Comparison of ENCODE assay signal across 19 mouse cellular contexts in the genomic region with DNA sequence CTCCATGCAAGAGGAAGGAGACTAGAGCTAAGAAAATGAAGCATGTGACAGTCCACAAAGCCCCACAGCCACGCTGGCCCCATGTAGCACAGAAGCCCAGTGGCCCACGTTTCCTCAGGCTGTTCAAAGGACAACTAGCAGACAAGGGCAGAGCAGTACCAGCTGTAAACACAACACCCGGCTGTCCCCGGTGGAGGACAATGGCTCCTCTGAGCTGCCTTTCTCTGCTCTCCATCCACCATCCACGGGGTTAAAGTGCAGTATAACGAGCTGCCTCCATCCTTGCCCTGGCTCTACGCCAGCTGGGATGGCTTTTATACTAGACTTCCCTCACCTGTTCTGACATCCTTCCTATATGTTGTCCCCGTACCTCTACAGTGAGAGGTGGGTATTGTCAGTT. TPM values are rescaled to one million over a fixed set of nuclear protein-coding genes. Genes with fewer than 3 reads are reported as not detected.
DNase-seq lines count a peak whose midpoint lies in the region; ATAC-seq and TF ChIP-seq lines count a peak whose summit lies in the region.
"Had no signal": no experiment of that assay in that cellular context is flagged by ENCODE, and none has a peak within 500 bp of the region (broad histone marks: within the 10 kb centered on the region; RNA-seq: fewer than 3 reads in every experiment).

No protein-coding gene starts in this region.

- peak; percentile 10; the same call in 1 of the 2 replicates for ATAC-seq in lung, embryonic 14.5 days (ENCODE audit: insufficient read depth)
- ATAC-seq in lung, postnatal 0 days = no peak
- ATAC-seq in intestine, embryonic 16.5 days = peak; percentile 47; the same call in 1 of the 2 replicates
- ATAC-seq in neural tube, embryonic 13.5 days (ENCODE audit: low read depth) = no peak; the same call in 1 of the 2 replicates
- ATAC-seq: activated CD4-positive, CD25-positive, alpha-beta regulatory T cell, adult 4 months; inflammation-experienced regulatory T-cells, adult 6 months; liver, postnatal 0 days had no signal

- no peaks in the 10 kb centered on the region for H3K27me3 ChIP-seq in cerebellum, adult 2 months (ENCODE audit: control insufficient read depth, insufficient read depth, low read length)
- H3K27me3 ChIP-seq in lung, embryonic 14.5 days (ENCODE audit: insufficient read depth, low read length) = no peaks in the 10 kb centered on the region
- H3K27me3 ChIP-seq in lung, postnatal 0 days (replicated peaks; ENCODE audit: insufficient read depth, low read length) = no peaks in the 10 kb centered on the region
- no peaks in the 10 kb centered on the region for H3K27me3 ChIP-seq in intestine, embryonic 16.5 days (replicated peaks; ENCODE audit: control insufficient read depth, insufficient read depth, low read length)
- no peaks in the 10 kb centered on the region for H3K27me3 ChIP-seq in neural tube, embryonic 13.5 days
- H3K27me3 ChIP-seq: CH12.LX; embryonic facial prominence, embryonic 12.5 days; limb, embryonic 13.5 days had no signal

- no peak overlapping the region for H3K27ac ChIP-seq in cerebellum, adult 2 months (ENCODE audit: insufficient read depth, low read length)
- H3K27ac ChIP-seq in lung, embryonic 14.5 days (ENCODE audit: low read depth) = no peak overlapping the region
- H3K27ac ChIP-seq in lung, postnatal 0 days (ENCODE audit: low read length) = no peak overlapping the region
- no peak overlapping the region for H3K27ac ChIP-seq in intestine, embryonic 16.5 days (ENCODE audit: low read length)
- peak overlapping the region; percentile 86 for H3K27ac ChIP-seq in neural tube, embryonic 13.5 days (replicated peaks)
- H3K27ac ChIP-seq: embryonic facial prominence, embryonic 12.5 days; heart, embryonic 15.5 days; limb, embryonic 13.5 days; macrophage had no signal

- H3K36me3 ChIP-seq in lung, embryonic 14.5 days (ENCODE audit: insufficient read depth) = no peaks in the 10 kb centered on the region
- no peaks in the 10 kb centered on the region for H3K36me3 ChIP-seq in lung, postnatal 0 days (ENCODE audit: insufficient read depth, low read length)
- peaks cover 8% of the 10 kb centered on the region; the same call in 1 of the 2 replicates for H3K36me3 ChIP-seq in intestine, embryonic 16.5 days (ENCODE audit: control insufficient read depth, insufficient read depth, low read length)
- H3K36me3 ChIP-seq in neural tube, embryonic 13.5 days = no peaks in the 10 kb centered on the region
- H3K36me3 ChIP-seq: embryonic facial prominence, embryonic 12.5 days; heart, embryonic 15.5 days; limb, embryonic 13.5 days had no signal

- 45% methylated on average over 8 of the region's 8 CpGs for WGBS in cerebellum, adult 2 months
- 32% methylated on average over 8 of the region's 8 CpGs for WGBS in lung, embryonic 14.5 days
- WGBS in lung, postnatal 0 days = 34% methylated on average over 8 of the region's 8 CpGs
- 38% methylated on average over 8 of the region's 8 CpGs for WGBS in intestine, embryonic 16.5 days
- 18% methylated on average over 8 of the region's 8 CpGs for WGBS in neural tube, embryonic 13.5 days

- peaks cover 21% of the 10 kb centered on the region for H3K4me1 ChIP-seq in cerebellum, adult 2 months (ENCODE audit: control insufficient read depth, insufficient read depth, low read length)
- H3K4me1 ChIP-seq in lung, embryonic 14.5 days (ENCODE audit: insufficient read depth) = no peaks in the 10 kb centered on the region
- H3K4me1 ChIP-seq in lung, postnatal 0 days (ENCODE audit: insufficient read depth, low read depth, low read length) = no peaks in the 10 kb centered on the region
- H3K4me1 ChIP-seq in intestine, embryonic 16.5 days (ENCODE audit: control insufficient read depth, insufficient read depth, low read length) = peaks cover 15% of the 10 kb centered on the region
- H3K4me1 ChIP-seq in neural tube, embryonic 13.5 days (replicated peaks) = peaks cover 55% of the 10 kb centered on the region

- H3K4me3 ChIP-seq in cerebellum, adult 2 months (replicated peaks; ENCODE audit: insufficient read depth, low read depth, low read length) = no peak overlapping the region
- H3K4me3 ChIP-seq in lung, embryonic 14.5 days (ENCODE audit: low read depth, low read length) = no peak overlapping the region
- no peak overlapping the region for H3K4me3 ChIP-seq in lung, postnatal 0 days (ENCODE audit: low read depth, low read length)
- H3K4me3 ChIP-seq in intestine, embryonic 16.5 days (ENCODE audit: low read length) = no peak overlapping the region
- H3K4me3 ChIP-seq in neural tube, embryonic 13.5 days = no peak overlapping the region
- H3K4me3 ChIP-seq: embryonic facial prominence, embryonic 12.5 days; heart, embryonic 15.5 days; limb, embryonic 13.5 days had no signal

- no peak for TF ChIP-seq CTCF in cerebellum, adult 2 months (IDR thresholded peaks at IDR 0.05; ENCODE audit: borderline replicate concordance, insufficient read depth, low read depth, low read length)
- TF ChIP-seq CTCF in lung, embryonic 14.5 days (IDR thresholded peaks at IDR 0.05; ENCODE audit: low read depth) = no peak
- no peak for TF ChIP-seq CTCF in lung, postnatal 0 days (IDR thresholded peaks at IDR 0.05)

- peak; percentile 46 for DNase-seq in cerebellum, adult 11-12 months
- no peak for DNase-seq in cerebellum, adult 2 months
- no peak for DNase-seq in lung, embryonic 14.5 days
- no peak for DNase-seq in lung, postnatal 0 days (ENCODE audit: low spot score)
- DNase-seq in ovary, postnatal 14 days (ENCODE audit: low spot score) = no peak
- DNase-seq in layer of hippocampus, postnatal 10 days (ENCODE audit: low spot score in 2 of 2) = no peak
- DNase-seq: cerebellum, adult 8-10 months; gastrocnemius, postnatal 14 days; liver, postnatal 0 days; right cerebral cortex, adult 18-20 months had no signal

- no peak for TF ChIP-seq EP300 in lung, postnatal 0 days (IDR thresholded peaks at IDR 0.05)

- no peaks in the 10 kb centered on the region for H3K9me3 ChIP-seq in lung, embryonic 14.5 days (ENCODE audit: low read depth, low read length)
- H3K9me3 ChIP-seq in lung, postnatal 0 days (ENCODE audit: low read length) = no peaks in the 10 kb centered on the region
- H3K9me3 ChIP-seq in intestine, embryonic 16.5 days (ENCODE audit: control insufficient read depth, low read length) = no peaks in the 10 kb centered on the region
- no peaks in the 10 kb centered on the region for H3K9me3 ChIP-seq in neural tube, embryonic 13.5 days
- H3K9me3 ChIP-seq: embryonic facial prominence, embryonic 12.5 days; heart, embryonic 15.5 days had no signal

- H3K9ac ChIP-seq in lung, embryonic 14.5 days = no peak overlapping the region
- no peak overlapping the region for H3K9ac ChIP-seq in lung, postnatal 0 days (replicated peaks; ENCODE audit: low read depth)
- H3K9ac ChIP-seq in intestine, embryonic 16.5 days (ENCODE audit: low read depth, low read length) = no peak overlapping the region
- no peak overlapping the region for H3K9ac ChIP-seq in neural tube, embryonic 13.5 days
- H3K9ac ChIP-seq: embryonic facial prominence, embryonic 12.5 days; heart, embryonic 15.5 days; limb, embryonic 13.5 days; liver, postnatal 0 days had no signal

- H3K4me2 ChIP-seq in lung, embryonic 14.5 days = no peak overlapping the region
- H3K4me2 ChIP-seq in lung, postnatal 0 days (replicated peaks; ENCODE audit: low read depth, low read length) = no peak overlapping the region
- no peak overlapping the region for H3K4me2 ChIP-seq in intestine, embryonic 16.5 days (ENCODE audit: low read depth, low read length)
- no peak overlapping the region; the same call in 1 of the 2 replicates for H3K4me2 ChIP-seq in neural tube, embryonic 13.5 days
- H3K4me2 ChIP-seq: embryonic facial prominence, embryonic 12.5 days; heart, embryonic 15.5 days; limb, embryonic 13.5 days had no signal

- TF ChIP-seq POLR2A in cerebellum, adult 2 months (IDR thresholded peaks at IDR 0.05; ENCODE audit: borderline replicate concordance, insufficient read depth, low read length) = no peak

RNA-seq across cellular contexts. Expression of gene Pxylp1, which starts 55.5 kb away (rescaled TPM):
- polyA plus RNA-seq in cerebellum, adult 2 months (2012; rRNA removed) = 35.6 and 39.7 TPM in 2 replicates
- 17.2 and 17.4 TPM in 2 replicates for polyA plus RNA-seq in lung, embryonic 14.5 days (2014; fragmentation: Nextera tagmentation; extraction: Ambion mirVana)
- polyA plus RNA-seq in lung, postnatal 0 days (2015; fragmentation: Nextera tagmentation; extraction: Ambion mirVana) = 6.5 and 7.9 TPM in 2 replicates
- polyA plus RNA-seq in intestine, embryonic 16.5 days (2015; fragmentation: Nextera tagmentation; extraction: Ambion mirVana) = 35.2 and 38.1 TPM in 2 replicates
- polyA plus RNA-seq in neural tube, embryonic 13.5 days (2015; fragmentation: Nextera tagmentation; extraction: Ambion mirVana) = 31.5 and 33.4 TPM in 2 replicates
- 10 to 100 TPM; 16.6 to 18.9 TPM for total RNA-seq in layer of hippocampus, postnatal 10 days (2021)

Comparison
In these comparisons a context has a peak if more than half of its experiments do, and no peak if none do; other contexts are left out.
1. ATAC-seq: peak in lung, embryonic 14.5 days (single experiment) and intestine, embryonic 16.5 days (single experiment); none in lung, postnatal 0 days (single experiment) and neural tube, embryonic 13.5 days (single experiment).